Mouse (Mus musculus): ENCODE results near the gene Lamp2. TPM values are rescaled to one million over a fixed set of nuclear protein-coding genes. Genes with fewer than 3 reads are reported as not detected.

Gene Lamp2
- total RNA-seq, 1 experiment, result 33.1 TPM

- Histone ChIP-seq H3K9me3 (ENCODE audit: control insufficient read depth, insufficient read depth, low read depth, low read length) (no peaks in the 10 kb centered on the region), H3K9ac (ENCODE audit: insufficient read depth, low read depth, low read length, poor library complexity, severe bottlenecking) (no peak overlapping the region), H3K4me1 (ENCODE audit: control insufficient read depth in 2 of 2, insufficient read depth in 2 of 2, low read length in 2 of 2, poor library complexity in 1 of 2) (no peaks in the 10 kb centered on the region), H3K27ac (ENCODE audit: insufficient read depth, low read depth, low read length, poor library complexity, severe bottlenecking) (no peak overlapping the region), H3K36me3 (ENCODE audit: control insufficient read depth, insufficient read depth, low read length, poor library complexity, severe bottlenecking) (peaks cover 19% of the 10 kb centered on the region), H3K4me3 (ENCODE audit: insufficient read depth in 1 of 2, low read depth in 1 of 2, low read length in 2 of 2, poor library complexity in 1 of 2, severe bottlenecking in 1 of 2) (no peak overlapping the region)
- in situ Hi-C loops (cut with MboI; ENCODE audit: low sequenced_read_pairs in 2 of 2, unreplicated experiment in 2 of 2), result no loop called here
- no peak for DNase-seq (ENCODE audit: low read depth, low spot score)
- TF ChIP-seq MAFK (IDR thresholded peaks at IDR 0.05; ENCODE audit: insufficient read depth, low read depth, low read length), result no peak
Observed at GRCm38 (mm10) chrX:38426043-38426442, 30.2 kb downstream of the Lamp2 start.

- Histone ChIP-seq H3K9ac (ENCODE audit: insufficient read depth, low read depth, low read length, poor library complexity, severe bottlenecking) (no peak overlapping the region), H3K9me3 (ENCODE audit: control insufficient read depth, insufficient read depth, low read depth, low read length) (no peaks in the 10 kb centered on the region), H3K4me1 (ENCODE audit: control insufficient read depth in 2 of 2, insufficient read depth in 2 of 2, low read length in 2 of 2, poor library complexity in 1 of 2) (no peaks in the 10 kb centered on the region), H3K36me3 (ENCODE audit: control insufficient read depth, insufficient read depth, low read length, poor library complexity, severe bottlenecking) (peaks cover 7% of the 10 kb centered on the region), H3K27ac (ENCODE audit: insufficient read depth, low read depth, low read length, poor library complexity, severe bottlenecking) (no peak overlapping the region), H3K4me3 (ENCODE audit: insufficient read depth in 1 of 2, low read depth in 1 of 2, low read length in 2 of 2, poor library complexity in 1 of 2, severe bottlenecking in 1 of 2) (no peak overlapping the region)
- in situ Hi-C loops (cut with MboI; ENCODE audit: low sequenced_read_pairs in 2 of 2, unreplicated experiment in 2 of 2), result no loop called here
- no peak for DNase-seq (ENCODE audit: low read depth, low spot score)
- TF ChIP-seq CHD2 (IDR thresholded peaks at IDR 0.05; ENCODE audit: low read depth, low read length) (no peak), MAFK (IDR thresholded peaks at IDR 0.05; ENCODE audit: insufficient read depth, low read depth, low read length) (no peak), HCFC1 (IDR thresholded peaks at IDR 0.05; ENCODE audit: borderline replicate concordance, insufficient read depth, low read length) (no peak), ZNF384 (IDR thresholded peaks at IDR 0.05; ENCODE audit: low read depth, low read length) (no peak), ZC3H11A (IDR thresholded peaks at IDR 0.05; ENCODE audit: borderline replicate concordance, low read depth, low read length) (no peak)
Observed at GRCm38 (mm10) chrX:38423096-38423495, 33.2 kb downstream of the Lamp2 start.

DNA sequence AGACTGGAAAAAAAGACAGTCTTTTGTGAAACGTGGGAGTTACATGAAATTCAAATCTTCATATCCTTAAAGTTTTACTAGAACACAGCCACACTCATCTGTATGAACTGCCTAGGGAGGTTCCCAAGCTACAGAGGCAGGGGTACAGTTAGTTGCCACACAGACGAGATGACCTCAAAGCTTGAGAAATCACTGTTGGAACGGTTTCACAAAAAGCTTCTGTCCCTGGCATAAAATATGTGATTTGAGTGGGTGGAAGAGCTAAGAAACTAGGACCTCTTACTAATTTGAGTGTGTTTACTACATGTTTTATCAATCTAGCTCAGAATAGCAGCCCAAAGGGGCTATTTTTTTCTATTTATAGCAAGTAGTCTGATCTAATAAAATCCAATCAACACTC lies 33.9 kb downstream of the Lamp2 start:
- Histone ChIP-seq H3K9ac (ENCODE audit: insufficient read depth, low read depth, low read length, poor library complexity, severe bottlenecking) (no peak overlapping the region), H3K36me3 (ENCODE audit: control insufficient read depth, insufficient read depth, low read length, poor library complexity, severe bottlenecking) (peaks cover 7% of the 10 kb centered on the region), H3K4me1 (ENCODE audit: control insufficient read depth in 2 of 2, insufficient read depth in 2 of 2, low read length in 2 of 2, poor library complexity in 1 of 2) (no peaks in the 10 kb centered on the region), H3K4me3 (ENCODE audit: insufficient read depth in 1 of 2, low read depth in 1 of 2, low read length in 2 of 2, poor library complexity in 1 of 2, severe bottlenecking in 1 of 2) (no peak overlapping the region), H3K27ac (ENCODE audit: insufficient read depth, low read depth, low read length, poor library complexity, severe bottlenecking) (no peak overlapping the region), H3K9me3 (ENCODE audit: control insufficient read depth, insufficient read depth, low read depth, low read length) (no peaks in the 10 kb centered on the region)
- in situ Hi-C loops (cut with MboI; ENCODE audit: low sequenced_read_pairs in 2 of 2, unreplicated experiment in 2 of 2), result no loop called here
- no peak for DNase-seq (ENCODE audit: low read depth, low spot score)
- no peak for TF ChIP-seq ZC3H11A (IDR thresholded peaks at IDR 0.05; ENCODE audit: borderline replicate concordance, low read depth, low read length)

GRCm38 (mm10) chrX:38403879-38404278 lies 52.4 kb downstream of the Lamp2 start:
- no peak for DNase-seq (ENCODE audit: low read depth, low spot score)
- no peaks in the 10 kb centered on the region for H3K9me3 ChIP-seq (ENCODE audit: control insufficient read depth, insufficient read depth, low read depth, low read length)
- no peak for TF ChIP-seq ZNF384 (IDR thresholded peaks at IDR 0.05; ENCODE audit: low read depth, low read length)
- no peak for TF ChIP-seq CHD2 (IDR thresholded peaks at IDR 0.05; ENCODE audit: low read depth, low read length)
- no peak for TF ChIP-seq HCFC1 (IDR thresholded peaks at IDR 0.05; ENCODE audit: borderline replicate concordance, insufficient read depth, low read length)
- TF ChIP-seq ZC3H11A (IDR thresholded peaks at IDR 0.05; ENCODE audit: borderline replicate concordance, low read depth, low read length), result no peak
- no peak for TF ChIP-seq MAFK (IDR thresholded peaks at IDR 0.05; ENCODE audit: insufficient read depth, low read depth, low read length)
- H3K9ac ChIP-seq (ENCODE audit: insufficient read depth, low read depth, low read length, poor library complexity, severe bottlenecking), result no peak overlapping the region
- no peaks in the 10 kb centered on the region for H3K4me1 ChIP-seq (ENCODE audit: control insufficient read depth in 2 of 2, insufficient read depth in 2 of 2, low read length in 2 of 2, poor library complexity in 1 of 2)
- in situ Hi-C loops (cut with MboI; ENCODE audit: low sequenced_read_pairs in 2 of 2, unreplicated experiment in 2 of 2), result no loop called here
- H3K4me3 ChIP-seq (ENCODE audit: insufficient read depth in 1 of 2, low read depth in 1 of 2, low read length in 2 of 2, poor library complexity in 1 of 2, severe bottlenecking in 1 of 2), result no peak overlapping the region
- H3K27ac ChIP-seq (ENCODE audit: insufficient read depth, low read depth, low read length, poor library complexity, severe bottlenecking), result no peak overlapping the region
- no peaks in the 10 kb centered on the region for H3K36me3 ChIP-seq (ENCODE audit: control insufficient read depth, insufficient read depth, low read length, poor library complexity, severe bottlenecking)

- no peak overlapping the region for H3K27ac ChIP-seq (ENCODE audit: insufficient read depth, low read depth, low read length, poor library complexity, severe bottlenecking)
- H3K4me3 ChIP-seq (ENCODE audit: insufficient read depth in 1 of 2, low read depth in 1 of 2, low read length in 2 of 2, poor library complexity in 1 of 2, severe bottlenecking in 1 of 2), result no peak overlapping the region
- TF ChIP-seq MAFK (IDR thresholded peaks at IDR 0.05; ENCODE audit: insufficient read depth, low read depth, low read length) (no peak), ZNF384 (IDR thresholded peaks at IDR 0.05; ENCODE audit: low read depth, low read length) (no peak), CHD2 (IDR thresholded peaks at IDR 0.05; ENCODE audit: low read depth, low read length) (no peak), HCFC1 (IDR thresholded peaks at IDR 0.05; ENCODE audit: borderline replicate concordance, insufficient read depth, low read length) (no peak), ZC3H11A (IDR thresholded peaks at IDR 0.05; ENCODE audit: borderline replicate concordance, low read depth, low read length) (no peak)
- in situ Hi-C loops (cut with MboI; ENCODE audit: low sequenced_read_pairs in 2 of 2, unreplicated experiment in 2 of 2), result no loop called here
- DNase-seq (ENCODE audit: low read depth, low spot score), result no peak
- H3K4me1 ChIP-seq (ENCODE audit: control insufficient read depth in 2 of 2, insufficient read depth in 2 of 2, low read length in 2 of 2, poor library complexity in 1 of 2), result no peaks in the 10 kb centered on the region
- no peaks in the 10 kb centered on the region for H3K36me3 ChIP-seq (ENCODE audit: control insufficient read depth, insufficient read depth, low read length, poor library complexity, severe bottlenecking)
- H3K9me3 ChIP-seq (ENCODE audit: control insufficient read depth, insufficient read depth, low read depth, low read length), result no peaks in the 10 kb centered on the region
- no peak overlapping the region for H3K9ac ChIP-seq (ENCODE audit: insufficient read depth, low read depth, low read length, poor library complexity, severe bottlenecking)
Observed at GRCm38 (mm10) chrX:38402981-38403380, 53.3 kb downstream of the Lamp2 start.
